Mouse (Mus musculus) liver, embryonic 16.5 days (tissue): ENCODE results near the gene Olfr1417. TPM values are rescaled to one million over a fixed set of nuclear protein-coding genes. Genes with fewer than 3 reads are reported as not detected.

Experiments used
- ATAC-seq: fragments of 200-750 bp; cut with Nextera tagmentation; 2 replicates; pipeline ENCODE4 v1.8.0; 2017; ENCODE audit warnings: low read depth, mild to moderate bottlenecking, moderate number of reproducible peaks, moderate library complexity
- H3K27ac ChIP-seq: fragments of 300-500 bp; sonication (generic); 2 replicates; pipeline ENCODE4 v1.5.1; 2014; ENCODE audit warnings: mild to moderate bottlenecking, low read length
- H3K27me3 ChIP-seq: fragments of 300-500 bp; sonication (generic); 2 replicates; pipeline ENCODE4 v1.6.1; 2014; ENCODE audit warnings: low read depth, low read length, mixed read lengths; ENCODE audit not compliant: control insufficient read depth, insufficient read depth
- H3K36me3 ChIP-seq: fragments of 300-500 bp; sonication (generic); 2 replicates; pipeline ENCODE4 v1.6.1; 2014; ENCODE audit warnings: mild to moderate bottlenecking; ENCODE audit not compliant: control insufficient read depth, insufficient read depth
- H3K4me1 ChIP-seq: fragments of 300-500 bp; sonication (generic); 2 replicates; pipeline ENCODE4 v1.6.1; 2014; ENCODE audit warnings: low read depth, low read length, mixed read lengths; ENCODE audit not compliant: control insufficient read depth
- H3K4me2 ChIP-seq: fragments of 300-500 bp; sonication (generic); 2 replicates; pipeline ENCODE4 v1.6.1; 2014; ENCODE audit warnings: low read depth, low read length, mixed read lengths
- H3K4me3 ChIP-seq: fragments of 300-500 bp; sonication (generic); 2 replicates; pipeline ENCODE4 v1.5.1; 2014; ENCODE audit warnings: low read depth, mild to moderate bottlenecking, low read length
- H3K9ac ChIP-seq: fragments of 300-500 bp; sonication (generic); 2 replicates; pipeline ENCODE4 v1.6.1; 2014; ENCODE audit warnings: low read depth, low read length
- H3K9me3 ChIP-seq: fragments of 300-500 bp; sonication (generic); replicated peaks from 2 replicates; pipeline ENCODE4 v1.6.1; 2016; ENCODE audit warnings: low read length; ENCODE audit not compliant: control insufficient read depth
- WGBS: fragments of 180-500 bp; shearing (Covaris S2); extraction: QIAGEN DNeasy Blood & Tissue Kit; methylation state at CpG from one replicate; pipeline ENCODE4 v1.1.7; 2014; ENCODE audit not compliant: insufficient replicate concordance; 5-methylcytosine and 5-hydroxymethylcytosine counted together
- polyA plus RNA-seq: library from polyadenylated mRNA; unstranded; fragments of >200 nt; fragmentation: Nextera tagmentation; extraction: Ambion mirVana; gene quantifications from 2 replicates; pipeline ENCODE4 v1.2.1, GENCODE M21; 2015

Gene Olfr1417
- polyA plus RNA-seq, 1 experiment from 2014 or later = not detected

- WGBS = 49% methylated on average over 6 of the region's 6 CpGs
- no peak overlapping the region for H3K4me3 ChIP-seq
- ATAC-seq = no peak
- no peak overlapping the region for H3K9ac ChIP-seq
- H3K27ac ChIP-seq = no peak overlapping the region
- H3K9me3 ChIP-seq = no peaks in the 10 kb centered on the region
- H3K4me2 ChIP-seq = no peak overlapping the region
- H3K4me1 ChIP-seq = no peaks in the 10 kb centered on the region; the same call in none of the 2 replicates
- peaks cover 27% of the 10 kb centered on the region for H3K27me3 ChIP-seq
- no peaks in the 10 kb centered on the region for H3K36me3 ChIP-seq
These were observed 24.2 kb downstream of the Olfr1417 start for GRCm38 (mm10) chr19:11814742-11815333.

GRCm38 (mm10) chr19:11813649-11814048 is 25.4 kb downstream of the Olfr1417 start:
- peak; percentile 24; the same call in 1 of the 2 replicates for ATAC-seq
- Histone ChIP-seq H3K9ac (no peak overlapping the region), H3K27me3 (peaks cover 16% of the 10 kb centered on the region), H3K9me3 (no peaks in the 10 kb centered on the region), H3K4me1 (no peaks in the 10 kb centered on the region; the same call in 1 of the 2 replicates), H3K36me3 (no peaks in the 10 kb centered on the region), H3K27ac (no peak overlapping the region), H3K4me3 (no peak overlapping the region), H3K4me2 (no peak overlapping the region)
- whole genome bisulfite sequencing = 21% methylated on average over 8 of the region's 8 CpGs

GRCm38 (mm10) chr19:11813136-11813535 is 25.9 kb downstream of the Olfr1417 start:
- no peak for ATAC-seq
- Histone ChIP-seq H3K27me3 (peaks cover 10% of the 10 kb centered on the region), H3K4me2 (no peak overlapping the region), H3K4me1 (no peaks in the 10 kb centered on the region), H3K4me3 (no peak overlapping the region), H3K27ac (no peak overlapping the region), H3K9ac (no peak overlapping the region), H3K36me3 (no peaks in the 10 kb centered on the region), H3K9me3 (no peaks in the 10 kb centered on the region)
- 49% methylated on average over 4 of the region's 4 CpGs for WGBS

- ATAC-seq = peak; percentile 55; the same call in 1 of the 2 replicates
- WGBS = 32% methylated on average over 5 of the region's 5 CpGs
These were observed 27.2 kb downstream of the Olfr1417 start for GRCm38 (mm10) chr19:11811688-11812365.

GRCm38 (mm10) chr19:11810856-11811255 is 28.2 kb downstream of the Olfr1417 start:
- no peak for ATAC-seq
- no peak overlapping the region for H3K4me3 ChIP-seq
- 48% methylated on average over 1 of the region's 1 CpGs for WGBS

More at GRCm38 (mm10) chr19:11811688-11812365, 27.2 kb downstream of the Olfr1417 start:
- H3K36me3 ChIP-seq = no peaks in the 10 kb centered on the region
- no peaks in the 10 kb centered on the region for H3K9me3 ChIP-seq
- no peak overlapping the region for H3K4me3 ChIP-seq
- no peaks in the 10 kb centered on the region for H3K27me3 ChIP-seq
- H3K4me1 ChIP-seq = no peaks in the 10 kb centered on the region
- no peak overlapping the region for H3K4me2 ChIP-seq
- H3K9ac ChIP-seq = no peak overlapping the region
- H3K27ac ChIP-seq = no peak overlapping the region

GRCm38 (mm10) chr19:11810003-11810758 is 28.8 kb downstream of the Olfr1417 start:
- no peaks in the 10 kb centered on the region for H3K27me3 ChIP-seq
- 32% methylated on average over 5 of the region's 5 CpGs for WGBS
- H3K4me3 ChIP-seq = no peak overlapping the region
- no peaks in the 10 kb centered on the region for H3K9me3 ChIP-seq
- H3K27ac ChIP-seq = no peak overlapping the region
- no peak for ATAC-seq
- H3K36me3 ChIP-seq = no peaks in the 10 kb centered on the region
- H3K9ac ChIP-seq = no peak overlapping the region
- no peaks in the 10 kb centered on the region for H3K4me1 ChIP-seq
- no peak overlapping the region for H3K4me2 ChIP-seq

More at GRCm38 (mm10) chr19:11810856-11811255, 28.2 kb downstream of the Olfr1417 start:
- Histone ChIP-seq H3K27ac (no peak overlapping the region), H3K36me3 (no peaks in the 10 kb centered on the region), H3K9me3 (no peaks in the 10 kb centered on the region), H3K27me3 (no peaks in the 10 kb centered on the region), H3K9ac (no peak overlapping the region), H3K4me1 (no peaks in the 10 kb centered on the region), H3K4me2 (no peak overlapping the region)

- WGBS = 25% methylated on average over 2 of the region's 2 CpGs
- Histone ChIP-seq H3K27me3 (no peaks in the 10 kb centered on the region), H3K4me1 (no peaks in the 10 kb centered on the region), H3K4me3 (no peak overlapping the region), H3K27ac (no peak overlapping the region), H3K4me2 (no peak overlapping the region), H3K9ac (no peak overlapping the region), H3K9me3 (no peaks in the 10 kb centered on the region), H3K36me3 (no peaks in the 10 kb centered on the region)
- no peak for ATAC-seq
These were observed 30.6 kb downstream of the Olfr1417 start for GRCm38 (mm10) chr19:11808452-11808851.

- WGBS = 25% methylated on average over 6 of the region's 6 CpGs
- no peak for ATAC-seq
- H3K4me2 ChIP-seq = no peak overlapping the region
- H3K4me3 ChIP-seq = no peak overlapping the region
- no peak overlapping the region for H3K27ac ChIP-seq
- no peaks in the 10 kb centered on the region for H3K4me1 ChIP-seq
- no peaks in the 10 kb centered on the region for H3K9me3 ChIP-seq
- H3K27me3 ChIP-seq = no peaks in the 10 kb centered on the region
- no peaks in the 10 kb centered on the region for H3K36me3 ChIP-seq
- H3K9ac ChIP-seq = no peak overlapping the region
These were observed 31.2 kb downstream of the Olfr1417 start for GRCm38 (mm10) chr19:11807822-11808221.

- Histone ChIP-seq H3K36me3 (no peaks in the 10 kb centered on the region), H3K4me1 (no peaks in the 10 kb centered on the region), H3K4me2 (no peak overlapping the region), H3K9ac (no peak overlapping the region), H3K27ac (no peak overlapping the region), H3K9me3 (no peaks in the 10 kb centered on the region), H3K27me3 (no peaks in the 10 kb centered on the region), H3K4me3 (no peak overlapping the region)
- no peak for ATAC-seq
- WGBS = 13% methylated on average over 2 of the region's 2 CpGs
These were observed 31.8 kb downstream of the Olfr1417 start for GRCm38 (mm10) chr19:11807251-11807650.
